Mouse (Mus musculus) lung, embryonic 14.5 days (tissue): ENCODE results near the gene Pdcd1lg2. TPM values are rescaled to one million over a fixed set of nuclear protein-coding genes. Genes with fewer than 3 reads are reported as not detected.

Experiments used
- ATAC-seq: fragments of 200-750 bp; cut with Nextera tagmentation; 2 replicates; pipeline ENCODE4 v1.8.0; 2017; ENCODE audit warnings: mild to moderate bottlenecking, moderate TSS enrichment, moderate library complexity; ENCODE audit not compliant: insufficient read depth
- DNase-seq: peaks from one replicate; pipeline ENCODE4 v3.0.0-alpha.2; 2015
- H3K27ac ChIP-seq: fragments of 300-500 bp; sonication (generic); 2 replicates; pipeline ENCODE4 v1.5.1; 2014; ENCODE audit warnings: low read depth, mild to moderate bottlenecking, moderate library complexity
- H3K27me3 ChIP-seq: fragments of 300-500 bp; sonication (generic); 2 replicates; pipeline ENCODE4 v1.6.1; 2014; ENCODE audit warnings: low read length, control low read depth; ENCODE audit not compliant: insufficient read depth
- H3K36me3 ChIP-seq: fragments of 300-500 bp; sonication (generic); 2 replicates; pipeline ENCODE4 v1.6.1; 2014; ENCODE audit warnings: control low read depth; ENCODE audit not compliant: insufficient read depth
- H3K4me1 ChIP-seq: fragments of 300-500 bp; sonication (generic); 2 replicates; pipeline ENCODE4 v1.6.1; 2014; ENCODE audit warnings: antibody characterized with exemption, control low read depth; ENCODE audit not compliant: insufficient read depth
- H3K4me2 ChIP-seq: fragments of 300-500 bp; sonication (generic); 2 replicates; pipeline ENCODE4 v1.6.1; 2014; ENCODE audit warnings: mild to moderate bottlenecking
- H3K4me3 ChIP-seq: fragments of 300-500 bp; sonication (generic); 2 replicates; pipeline ENCODE4 v1.5.1; 2014; ENCODE audit warnings: low read depth, low read length
- H3K9ac ChIP-seq: fragments of 300-500 bp; sonication (generic); 2 replicates; pipeline ENCODE4 v1.6.1; 2014
- H3K9me3 ChIP-seq: fragments of 300-500 bp; sonication (generic); 2 replicates; pipeline ENCODE4 v1.6.1; 2016; ENCODE audit warnings: low read depth, low read length, control low read depth
- CTCF ChIP-seq: IDR thresholded peaks from 2 replicates; pipeline ENCODE4 v1.5.1; 2016; ENCODE audit warnings: antibody characterized with exemption, low read depth
- WGBS: fragments of 180-500 bp; shearing (Covaris S2); extraction: QIAGEN DNeasy Blood & Tissue Kit; methylation state at CpG from one replicate; pipeline ENCODE4 v1.1.7; 2014; 5-methylcytosine and 5-hydroxymethylcytosine counted together
- polyA plus RNA-seq: library from polyadenylated mRNA; unstranded; fragments of >200 nt; fragmentation: Nextera tagmentation; extraction: Ambion mirVana; gene quantifications from 2 replicates; pipeline ENCODE4 v1.2.1, GENCODE M21; 2014

Pdcd1lg2 gene
- polyA plus RNA-seq, 1 experiment from 2014 or later, result not detected

DNA sequence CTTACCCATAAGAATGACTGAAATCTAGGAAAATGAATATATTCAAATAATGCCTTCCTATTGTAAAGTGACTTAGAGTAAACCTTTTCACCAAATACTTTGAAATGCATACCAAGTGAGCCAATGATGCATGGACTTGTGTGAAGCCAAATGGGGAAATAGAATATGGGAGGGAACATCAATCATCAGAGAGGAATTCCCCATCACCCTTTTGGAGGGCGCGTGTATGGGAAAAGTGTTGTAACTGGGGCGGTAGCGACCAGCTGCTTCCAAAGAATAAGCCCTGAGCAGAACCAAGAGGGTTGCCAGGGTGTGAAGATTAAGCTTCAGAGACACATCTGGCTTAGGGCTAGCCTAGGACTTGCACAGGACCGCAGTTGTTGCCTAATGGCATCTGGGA, 27.4 kb upstream of the Pdcd1lg2 start:
- no peaks in the 10 kb centered on the region for H3K4me1 ChIP-seq
- no peak overlapping the region for H3K4me2 ChIP-seq
- no peaks in the 10 kb centered on the region for H3K9me3 ChIP-seq
- no peaks in the 10 kb centered on the region for H3K27me3 ChIP-seq
- ATAC-seq (no peak), DNase-seq (no peak)
- no peak for TF ChIP-seq CTCF
- no peak overlapping the region for H3K9ac ChIP-seq
- WGBS, result 84% methylated on average over 5 of the region's 5 CpGs
- H3K36me3 ChIP-seq, result no peaks in the 10 kb centered on the region
- no peak overlapping the region for H3K27ac ChIP-seq
- H3K4me3 ChIP-seq, result no peak overlapping the region

DNA sequence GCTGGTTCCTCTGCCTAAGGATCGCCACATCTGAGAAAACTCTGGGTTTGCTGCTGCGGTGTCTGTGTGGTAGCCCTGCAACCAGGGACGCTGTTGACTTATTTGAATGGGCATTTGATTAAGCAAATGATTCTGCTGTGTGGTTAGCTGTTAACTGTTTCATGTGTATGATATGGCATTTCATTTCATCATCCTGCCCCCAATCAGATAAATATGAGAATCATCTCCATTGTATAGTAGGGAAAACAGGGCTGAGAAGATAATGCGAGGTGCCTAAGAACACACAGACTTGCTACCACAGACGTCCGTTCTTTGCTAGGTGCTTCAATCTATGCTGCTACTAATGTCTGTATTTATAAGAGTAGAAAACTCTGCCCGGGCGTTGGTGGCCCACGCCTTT, 26.3 kb upstream of the Pdcd1lg2 start:
- WGBS, result 84% methylated on average over 9 of the region's 9 CpGs
- no peak for DNase-seq
- no peak for TF ChIP-seq CTCF

DNA sequence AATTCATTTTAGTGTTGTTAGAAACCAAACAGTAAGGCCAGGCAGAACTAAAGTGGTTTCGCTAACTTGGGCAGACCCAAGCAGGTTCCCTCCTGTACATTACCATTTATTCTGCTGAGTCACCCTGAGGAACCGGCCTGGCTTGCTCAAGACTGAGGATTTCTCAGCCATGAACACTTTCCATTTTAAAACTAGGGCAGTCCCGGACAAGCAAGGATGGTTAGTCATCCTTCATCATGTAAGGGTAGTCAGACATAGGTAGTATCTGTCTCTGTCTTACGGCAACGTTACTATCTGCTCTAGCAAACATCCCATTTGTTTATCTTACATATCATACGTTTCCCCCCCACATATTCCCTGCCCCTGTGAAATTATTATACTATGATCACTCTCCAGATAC, 25.7 kb upstream of the Pdcd1lg2 start:
- Histone ChIP-seq H3K9ac (no peak overlapping the region), H3K9me3 (no peaks in the 10 kb centered on the region), H3K27me3 (no peaks in the 10 kb centered on the region), H3K4me1 (no peaks in the 10 kb centered on the region), H3K27ac (no peak overlapping the region), H3K4me2 (no peak overlapping the region), H3K36me3 (no peaks in the 10 kb centered on the region), H3K4me3 (no peak overlapping the region)
- WGBS, result 64% methylated on average over 6 of the region's 6 CpGs
- DNase-seq (no peak), ATAC-seq (no peak)
- TF ChIP-seq CTCF, result no peak

More for the DNA sequence above, 26.3 kb upstream of the Pdcd1lg2 start:
- no peak for ATAC-seq
- Histone ChIP-seq H3K4me1 (no peaks in the 10 kb centered on the region), H3K36me3 (no peaks in the 10 kb centered on the region), H3K9ac (no peak overlapping the region), H3K4me2 (no peak overlapping the region), H3K4me3 (no peak overlapping the region), H3K27ac (no peak overlapping the region), H3K27me3 (no peaks in the 10 kb centered on the region), H3K9me3 (no peaks in the 10 kb centered on the region)

DNA sequence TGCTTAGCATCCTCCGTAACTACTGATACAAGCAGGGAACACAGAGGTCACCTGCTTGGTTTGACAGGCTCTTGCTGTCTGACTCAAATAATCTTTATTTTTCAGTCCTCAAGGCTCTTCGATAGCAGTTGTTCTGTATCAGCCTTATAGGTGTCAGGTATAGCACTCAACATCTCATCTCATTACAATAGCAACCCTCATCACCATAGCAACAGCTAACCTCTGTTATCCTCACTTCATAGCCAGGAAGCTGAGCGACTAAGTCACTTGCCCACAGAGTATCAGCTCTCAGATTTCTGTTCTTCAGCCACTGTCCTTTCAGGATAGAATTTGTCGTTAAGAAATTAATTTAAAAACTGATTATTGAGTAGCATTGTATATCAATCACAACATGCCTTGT, 24.9 kb upstream of the Pdcd1lg2 start:
- Histone ChIP-seq H3K9ac (no peak overlapping the region), H3K4me1 (no peaks in the 10 kb centered on the region), H3K9me3 (no peaks in the 10 kb centered on the region), H3K4me3 (no peak overlapping the region), H3K4me2 (no peak overlapping the region), H3K27me3 (no peaks in the 10 kb centered on the region), H3K27ac (no peak overlapping the region), H3K36me3 (no peaks in the 10 kb centered on the region)
- 72% methylated on average over 4 of the region's 4 CpGs for WGBS
- ATAC-seq (no peak), DNase-seq (no peak)
- TF ChIP-seq CTCF, result no peak

DNA sequence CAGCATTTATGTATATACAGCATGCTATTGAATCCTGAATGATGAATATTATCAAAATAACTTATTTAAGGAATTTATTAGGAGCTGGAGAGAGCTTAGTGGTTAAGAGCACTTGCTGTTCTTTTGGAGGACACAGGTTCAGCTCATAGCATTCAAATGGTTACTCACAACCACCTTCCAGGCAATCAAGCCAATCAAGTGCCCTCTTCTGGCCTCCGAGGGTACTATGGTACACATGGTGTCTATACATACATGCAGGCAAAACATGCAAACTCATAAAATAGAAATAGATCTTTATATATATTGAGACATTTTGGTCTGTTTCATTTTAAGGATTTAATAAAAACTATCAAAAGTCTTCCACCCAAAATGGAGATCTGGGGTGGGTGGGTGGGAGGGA, 21.9 kb upstream of the Pdcd1lg2 start:
- ATAC-seq (no peak), DNase-seq (no peak)
- Histone ChIP-seq H3K4me1 (no peaks in the 10 kb centered on the region), H3K9me3 (no peaks in the 10 kb centered on the region), H3K4me3 (no peak overlapping the region), H3K4me2 (no peak overlapping the region), H3K27ac (no peak overlapping the region), H3K36me3 (no peaks in the 10 kb centered on the region), H3K9ac (no peak overlapping the region), H3K27me3 (no peaks in the 10 kb centered on the region)
- TF ChIP-seq CTCF, result no peak
- 100% methylated on average over 1 of the region's 1 CpGs for WGBS

DNA sequence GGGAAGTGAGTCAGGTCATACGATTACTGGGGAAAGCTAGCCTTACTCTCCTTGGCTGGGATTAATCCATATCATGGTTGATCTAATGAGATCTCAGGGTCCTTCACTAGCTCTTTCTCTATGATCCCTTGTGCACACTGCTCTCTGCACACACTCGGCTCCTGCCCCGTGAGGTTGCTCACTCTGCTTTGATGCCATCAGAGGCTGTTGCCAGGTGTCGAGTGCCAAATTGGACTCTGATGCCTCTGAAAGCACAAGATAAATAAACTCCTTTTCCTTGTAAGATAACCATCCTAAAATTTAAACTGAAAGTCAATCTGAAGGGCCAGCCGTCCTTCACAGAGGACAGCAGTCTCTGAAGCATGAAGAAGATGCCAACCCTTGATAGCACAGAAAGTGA, 20.2 kb upstream of the Pdcd1lg2 start:
- 51% methylated on average over 5 of the region's 5 CpGs for WGBS
- TF ChIP-seq CTCF, result no peak
- Histone ChIP-seq H3K27ac (no peak overlapping the region), H3K9ac (no peak overlapping the region), H3K4me3 (no peak overlapping the region), H3K9me3 (no peaks in the 10 kb centered on the region), H3K4me2 (no peak overlapping the region), H3K27me3 (no peaks in the 10 kb centered on the region), H3K4me1 (no peaks in the 10 kb centered on the region), H3K36me3 (no peaks in the 10 kb centered on the region)
- DNase-seq (no peak), ATAC-seq (no peak)

DNA sequence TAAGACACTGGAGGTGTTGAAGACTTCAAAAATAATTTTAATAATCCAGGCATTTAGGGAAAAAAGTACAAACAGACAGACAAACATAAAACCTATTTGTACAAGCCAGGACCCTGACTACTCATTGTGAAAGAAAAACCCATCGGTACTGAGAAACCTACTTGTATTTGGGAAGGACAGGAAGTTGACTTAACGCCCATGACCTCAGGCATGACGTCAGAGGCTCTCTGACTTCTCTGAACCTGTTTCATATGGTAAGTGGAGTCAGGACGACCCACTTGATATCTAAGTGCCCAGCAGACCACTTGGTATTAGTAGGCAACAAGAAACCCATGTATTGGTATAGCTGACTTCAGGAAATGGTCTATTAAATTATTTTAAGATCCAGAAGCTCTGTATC, 19.4 kb upstream of the Pdcd1lg2 start:
- Histone ChIP-seq H3K4me3 (no peak overlapping the region), H3K36me3 (no peaks in the 10 kb centered on the region), H3K9ac (no peak overlapping the region), H3K9me3 (no peaks in the 10 kb centered on the region), H3K27ac (no peak overlapping the region), H3K4me2 (no peak overlapping the region), H3K27me3 (no peaks in the 10 kb centered on the region), H3K4me1 (no peaks in the 10 kb centered on the region)
- no peak for TF ChIP-seq CTCF
- no peak for ATAC-seq
- 58% methylated on average over 4 of the region's 4 CpGs for WGBS
- no peak for DNase-seq

DNA sequence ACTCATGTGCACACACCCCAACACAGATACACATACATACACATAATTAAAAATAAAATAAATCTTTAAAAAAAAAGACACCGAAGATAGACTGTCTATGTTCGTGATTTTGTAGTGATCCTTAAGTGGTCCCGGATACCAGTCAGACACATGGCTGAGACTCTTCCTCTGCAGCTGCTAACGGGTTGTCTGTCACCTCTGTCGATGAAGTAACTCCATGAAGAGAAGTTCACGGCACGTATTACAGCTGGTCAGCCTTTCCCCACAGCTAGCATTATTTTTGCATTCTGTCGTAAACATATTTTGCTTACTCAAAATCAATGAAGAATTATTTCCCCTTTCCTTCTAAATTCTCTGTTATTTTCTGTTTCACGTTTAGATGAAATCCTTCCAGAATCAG, 17.4 kb upstream of the Pdcd1lg2 start:
- Histone ChIP-seq H3K27ac (no peak overlapping the region), H3K4me1 (no peaks in the 10 kb centered on the region), H3K4me2 (no peak overlapping the region), H3K9ac (no peak overlapping the region), H3K4me3 (no peak overlapping the region), H3K36me3 (no peaks in the 10 kb centered on the region), H3K27me3 (no peaks in the 10 kb centered on the region), H3K9me3 (no peaks in the 10 kb centered on the region; the same call in 1 of the 2 replicates)
- DNase-seq (no peak), ATAC-seq (no peak)
- WGBS, result 70% methylated on average over 9 of the region's 9 CpGs
- no peak for TF ChIP-seq CTCF
